Mouse (Mus musculus) erythroblast, embryonic 14.5 days (primary cell): ENCODE results near the gene Ubqln3.

Experiments
- GATA1 ChIP-seq: IDR thresholded peaks from 2 replicates; pipeline ENCODE4 v1.6.1; 2012; ENCODE audit warnings: low read length, inconsistent platforms, mixed read lengths
- TAL1 ChIP-seq: IDR thresholded peaks from 3 replicates; pipeline ENCODE4 v1.6.1; 2012; ENCODE audit warnings: low read length, inconsistent platforms, mixed read lengths

DNA sequence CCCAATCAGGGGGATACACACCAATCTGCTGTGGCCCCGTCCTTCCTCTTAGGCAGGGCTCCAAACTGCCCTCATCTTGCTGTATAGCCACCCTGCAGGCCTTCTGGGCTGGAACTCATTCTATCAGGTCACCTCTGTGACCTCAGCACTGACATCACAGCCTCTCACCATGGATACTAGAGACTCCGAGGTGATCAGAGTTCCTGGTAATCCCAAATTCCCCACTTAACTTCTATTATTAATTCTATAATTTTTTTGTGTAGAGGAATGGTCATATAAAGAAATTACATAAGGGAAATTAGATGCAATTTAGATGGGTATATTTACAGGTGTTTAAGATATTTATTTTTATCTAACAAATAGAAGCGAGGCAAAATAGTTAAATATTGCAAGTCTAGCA is at the start of gene Ubqln3:
- TF ChIP-seq TAL1 (no peak), GATA1 (no peak)
